Mouse (Mus musculus) hindbrain, postnatal 0 days (tissue): ENCODE data around the gene Mrpl36. TPM values are rescaled to one million over a fixed set of nuclear protein-coding genes. Genes with fewer than 3 reads are reported as not detected.

Experiments used
- ATAC-seq: fragments of 200-750 bp; cut with Nextera tagmentation; 2 replicates; pipeline ENCODE4 v1.8.0; 2017; ENCODE audit warnings: mild to moderate bottlenecking, moderate TSS enrichment, moderate library complexity
- DNase-seq: peaks from one replicate; pipeline ENCODE4 v3.0.0-alpha.2; 2015; ENCODE audit warnings: low spot score
- H3K27ac ChIP-seq: fragments of 300-500 bp; sonication (generic); 2 replicates; pipeline ENCODE4 v1.5.1; 2014; ENCODE audit warnings: mild to moderate bottlenecking
- H3K27me3 ChIP-seq: fragments of 300-500 bp; sonication (generic); 2 replicates; pipeline ENCODE4 v1.6.1; 2014; ENCODE audit warnings: low read length, mixed read lengths; ENCODE audit not compliant: insufficient read depth
- H3K36me3 ChIP-seq: fragments of 300-500 bp; sonication (generic); 2 replicates; pipeline ENCODE4 v1.6.1; 2014; ENCODE audit warnings: low read length, mixed read lengths; ENCODE audit not compliant: insufficient read depth
- H3K4me1 ChIP-seq: fragments of 300-500 bp; sonication (generic); 2 replicates; pipeline ENCODE4 v1.6.1; 2014; ENCODE audit warnings: antibody characterized with exemption, low read length, mixed read lengths; ENCODE audit not compliant: insufficient read depth
- H3K4me2 ChIP-seq: fragments of 300-500 bp; sonication (generic); 2 replicates; pipeline ENCODE4 v1.6.1; 2014; ENCODE audit warnings: low read depth, mild to moderate bottlenecking, low read length, moderate library complexity, mixed read lengths
- H3K4me3 ChIP-seq: fragments of 300-500 bp; sonication (generic); 2 replicates; pipeline ENCODE4 v1.5.1; 2014; ENCODE audit warnings: low read length
- H3K9ac ChIP-seq: fragments of 300-500 bp; sonication (generic); replicated peaks from 2 replicates; pipeline ENCODE4 v1.6.1; 2014; ENCODE audit warnings: mild to moderate bottlenecking, low read length, moderate library complexity, mixed read lengths
- H3K9me3 ChIP-seq: fragments of 300-500 bp; sonication (generic); 2 replicates; pipeline ENCODE4 v1.6.1; 2016; ENCODE audit warnings: low read length, mixed read lengths
- CTCF ChIP-seq: IDR thresholded peaks from 2 replicates; pipeline ENCODE4 v1.5.1; 2016; ENCODE audit warnings: antibody characterized with exemption, control low read depth, low read depth
- WGBS: fragments of 180-500 bp; shearing (Covaris S2); extraction: QIAGEN DNeasy Blood & Tissue Kit; methylation state at CpG from one replicate; pipeline ENCODE4 v1.1.7; 2014; 5-methylcytosine and 5-hydroxymethylcytosine counted together
- polyA plus RNA-seq: library from polyadenylated mRNA; unstranded; fragments of >200 nt; fragmentation: Nextera tagmentation; extraction: Ambion mirVana; gene quantifications from 2 replicates; pipeline ENCODE4 v1.2.1, GENCODE M21; 2015
- total RNA-seq: library from RNA; depleted of rRNA; stranded (reverse); fragments of >200 nt; gene quantifications from 2 replicates; pipeline ENCODE4 v1.2.3, GENCODE M21; 2014

Mrpl36 gene
- total and polyA plus RNA-seq, 2 experiments from 2014 or later, result 39.9 to 69.2 TPM

DNA sequence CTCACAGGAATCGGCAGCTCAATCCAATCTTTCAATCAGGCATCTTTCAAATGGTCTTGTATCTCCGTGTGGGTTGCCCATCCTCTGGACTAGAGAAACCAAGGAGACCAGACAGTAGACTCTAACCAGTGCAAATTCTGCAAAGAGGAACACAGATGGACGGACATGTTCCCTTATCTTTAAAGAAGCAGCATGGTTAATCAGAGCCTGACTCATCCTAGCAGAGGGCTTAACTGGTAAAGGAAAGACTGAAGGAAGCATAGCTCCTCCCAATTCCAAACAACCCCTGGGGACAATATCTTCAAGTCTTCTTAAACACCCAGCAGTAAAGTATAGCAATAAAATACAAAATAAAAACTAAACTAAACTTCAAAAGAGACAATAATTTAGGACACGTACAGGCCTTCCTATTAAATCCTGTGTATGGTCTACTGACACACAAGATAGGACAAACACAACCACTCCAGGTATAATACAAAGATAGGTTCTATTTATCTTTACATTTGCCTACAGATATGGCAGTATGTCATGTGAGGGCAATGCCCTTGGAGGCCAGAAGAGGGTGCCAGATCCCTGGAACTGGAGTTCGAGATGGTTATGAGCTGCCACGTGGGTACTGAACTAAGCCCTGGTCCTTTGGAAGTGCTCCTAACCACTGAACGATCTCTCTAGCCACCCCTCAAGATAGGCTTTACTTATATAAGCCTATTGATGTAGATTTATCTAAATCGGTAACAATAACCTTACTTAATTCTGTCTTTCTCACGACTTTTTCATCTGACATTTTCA, 17.0 kb downstream of the Mrpl36 start:
- no peak; the same call in 1 of the 2 replicates for TF ChIP-seq CTCF
- no peak overlapping the region for H3K9ac ChIP-seq
- H3K27me3 ChIP-seq, result no peaks in the 10 kb centered on the region
- 83% methylated on average over 9 of the region's 9 CpGs for WGBS
- H3K4me2 ChIP-seq, result no peak overlapping the region
- H3K4me3 ChIP-seq, result no peak overlapping the region
- no peaks in the 10 kb centered on the region for H3K36me3 ChIP-seq
- no peak overlapping the region for H3K27ac ChIP-seq
- no peaks in the 10 kb centered on the region for H3K4me1 ChIP-seq
- no peak for DNase-seq
- no peak for ATAC-seq
- no peaks in the 10 kb centered on the region for H3K9me3 ChIP-seq

DNA sequence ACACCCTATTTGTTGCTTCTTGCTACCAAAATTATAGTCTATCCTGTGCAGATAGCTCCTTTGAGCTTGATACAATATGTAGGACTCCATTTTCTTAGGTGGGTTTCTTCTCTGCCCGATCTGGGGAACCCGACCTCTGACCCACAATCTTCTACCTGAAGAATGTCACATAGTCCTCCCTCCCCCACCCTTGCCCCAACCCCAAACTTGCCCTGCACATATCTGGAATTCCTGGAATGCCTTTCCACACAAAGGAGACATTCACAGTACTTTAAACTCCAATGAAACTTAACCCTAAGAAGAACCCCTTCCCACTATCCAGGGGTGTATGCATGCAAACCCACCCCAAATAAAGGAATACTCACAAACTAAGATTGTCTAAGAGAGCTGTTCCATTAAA, 17.8 kb downstream of the Mrpl36 start:
- Histone ChIP-seq H3K27me3 (no peaks in the 10 kb centered on the region), H3K9me3 (no peaks in the 10 kb centered on the region), H3K4me3 (no peak overlapping the region), H3K4me2 (no peak overlapping the region), H3K9ac (no peak overlapping the region), H3K4me1 (no peaks in the 10 kb centered on the region), H3K27ac (no peak overlapping the region), H3K36me3 (no peaks in the 10 kb centered on the region)
- no peak for TF ChIP-seq CTCF
- DNase-seq (no peak), ATAC-seq (no peak)
- WGBS, result 45% methylated on average over 2 of the region's 2 CpGs

DNA sequence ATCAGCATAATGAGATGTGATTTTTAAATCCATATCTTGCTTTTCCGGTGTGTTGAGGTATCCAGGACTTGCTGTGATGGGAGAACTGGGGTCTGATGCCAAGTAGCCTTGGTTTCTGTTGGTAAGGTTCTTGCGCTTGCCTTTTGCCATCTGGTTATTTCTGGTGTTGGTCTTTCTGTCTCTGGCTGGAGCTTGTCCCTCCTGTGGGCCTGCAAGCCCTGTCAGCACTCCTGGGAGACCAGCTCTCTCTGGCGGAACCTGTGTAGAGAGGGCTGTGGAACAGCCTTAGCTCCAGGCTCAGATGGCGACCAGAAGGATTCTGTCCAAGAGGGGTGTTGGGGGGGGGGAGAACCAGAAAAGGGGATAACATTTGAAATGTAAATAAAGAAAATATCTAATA, 18.4 kb downstream of the Mrpl36 start:
- TF ChIP-seq CTCF, result no peak
- 74% methylated on average over 4 of the region's 4 CpGs for WGBS
- no peaks in the 10 kb centered on the region for H3K27me3 ChIP-seq

DNA sequence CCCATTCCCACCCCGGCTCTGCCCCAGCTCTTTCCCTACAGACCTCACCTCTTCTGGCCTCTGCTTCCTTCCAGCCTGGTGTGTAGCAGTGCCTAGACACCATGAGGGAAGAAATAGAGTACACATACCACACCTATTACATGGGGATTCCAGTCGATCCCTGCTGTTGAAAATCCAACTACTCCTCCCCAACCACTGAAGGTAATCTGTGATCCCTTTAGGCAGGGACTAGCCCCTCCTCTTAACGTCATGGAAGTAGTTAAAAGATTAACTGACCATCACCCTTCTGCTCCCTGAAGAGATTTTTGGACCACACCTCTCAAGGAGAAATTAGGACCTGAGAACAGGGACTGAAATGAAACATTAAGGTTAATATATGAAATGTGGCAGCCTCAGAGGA, 18.9 kb downstream of the Mrpl36 start:
- WGBS, result 75% methylated on average over 3 of the region's 3 CpGs
- no peak for DNase-seq
- H3K4me1 ChIP-seq, result no peaks in the 10 kb centered on the region

More for the DNA sequence above, 18.4 kb downstream of the Mrpl36 start:
- DNase-seq, result no peak
- Histone ChIP-seq H3K4me2 (no peak overlapping the region), H3K9ac (no peak overlapping the region), H3K27ac (no peak overlapping the region), H3K36me3 (no peaks in the 10 kb centered on the region), H3K4me3 (no peak overlapping the region), H3K4me1 (no peaks in the 10 kb centered on the region), H3K9me3 (no peaks in the 10 kb centered on the region)
- no peak for ATAC-seq

DNA sequence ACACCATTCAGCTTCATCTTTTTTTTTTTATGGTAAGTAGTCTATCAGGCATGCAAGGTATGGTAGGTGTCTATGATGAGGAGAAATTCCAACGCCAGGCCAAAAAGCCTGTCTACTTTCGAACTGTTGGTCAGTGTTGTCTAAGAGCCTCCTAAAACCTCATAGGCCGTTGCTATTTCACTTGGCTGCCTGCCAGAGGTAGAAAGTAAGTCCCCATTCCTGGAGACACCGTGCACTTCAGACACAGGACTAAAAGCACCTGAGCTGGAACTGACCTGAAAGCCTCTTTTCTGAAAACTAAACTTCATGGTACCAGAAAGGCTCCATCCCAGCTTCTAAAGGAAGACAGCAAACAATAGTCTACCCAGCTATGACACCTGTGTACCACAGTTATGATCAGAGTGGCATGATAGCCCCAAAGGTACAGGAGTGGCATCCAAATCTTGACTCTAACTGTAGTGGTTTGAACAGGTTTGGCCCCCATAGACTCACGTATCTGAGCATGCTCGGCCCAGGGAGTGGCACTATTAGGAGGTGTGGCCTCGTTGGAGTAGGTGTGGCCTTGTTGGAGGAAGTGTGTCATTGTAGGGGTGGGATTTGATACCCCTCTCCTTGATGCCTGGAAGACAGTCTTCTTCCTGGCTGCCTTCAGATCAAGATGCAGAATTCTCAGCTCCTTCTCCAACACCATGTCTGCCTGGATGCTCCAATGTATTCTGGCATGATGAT, 19.8 kb downstream of the Mrpl36 start:
- H3K36me3 ChIP-seq, result no peaks in the 10 kb centered on the region
- no peaks in the 10 kb centered on the region for H3K9me3 ChIP-seq
- no peak for TF ChIP-seq CTCF
- H3K9ac ChIP-seq, result no peak overlapping the region
- H3K27ac ChIP-seq, result no peak overlapping the region
- ATAC-seq (no peak), DNase-seq (no peak)
- 87% methylated on average over 7 of the region's 7 CpGs for WGBS
- H3K4me2 ChIP-seq, result no peak overlapping the region
- no peaks in the 10 kb centered on the region for H3K27me3 ChIP-seq
- H3K4me3 ChIP-seq, result no peak overlapping the region
- no peaks in the 10 kb centered on the region for H3K4me1 ChIP-seq

More for the DNA sequence above, 18.9 kb downstream of the Mrpl36 start:
- H3K9ac ChIP-seq, result no peak overlapping the region
- ATAC-seq, result no peak
- no peak for TF ChIP-seq CTCF
- H3K27me3 ChIP-seq, result no peaks in the 10 kb centered on the region
- H3K9me3 ChIP-seq, result no peaks in the 10 kb centered on the region
- H3K27ac ChIP-seq, result no peak overlapping the region
- H3K4me3 ChIP-seq, result no peak overlapping the region
- H3K36me3 ChIP-seq, result no peaks in the 10 kb centered on the region
- no peak overlapping the region for H3K4me2 ChIP-seq

DNA sequence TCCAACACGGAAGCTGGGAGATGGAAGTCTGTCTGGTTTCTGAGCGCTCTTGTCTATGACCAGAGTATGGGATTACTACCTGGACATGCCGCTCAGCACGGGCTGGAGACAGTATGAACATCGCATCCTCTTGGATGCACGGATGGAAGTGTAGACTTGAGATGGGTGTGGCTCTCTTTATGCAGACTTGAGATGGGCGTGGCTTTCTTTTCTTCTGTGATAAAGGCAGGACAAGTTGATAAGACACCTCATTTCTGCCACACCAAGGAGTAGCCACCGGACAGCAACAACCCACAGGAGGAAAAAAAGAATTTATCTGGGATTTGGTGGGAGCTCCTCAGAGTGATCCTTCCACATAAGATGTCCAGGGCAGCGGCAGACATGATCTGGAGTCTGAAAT, 22.4 kb downstream of the Mrpl36 start:
- WGBS, result 89% methylated on average over 9 of the region's 9 CpGs
- Histone ChIP-seq H3K4me3 (no peak overlapping the region), H3K36me3 (no peaks in the 10 kb centered on the region), H3K9me3 (no peaks in the 10 kb centered on the region), H3K27ac (no peak overlapping the region), H3K4me2 (no peak overlapping the region), H3K27me3 (no peaks in the 10 kb centered on the region), H3K9ac (no peak overlapping the region), H3K4me1 (no peaks in the 10 kb centered on the region)
- DNase-seq (no peak), ATAC-seq (no peak)
- TF ChIP-seq CTCF, result no peak

DNA sequence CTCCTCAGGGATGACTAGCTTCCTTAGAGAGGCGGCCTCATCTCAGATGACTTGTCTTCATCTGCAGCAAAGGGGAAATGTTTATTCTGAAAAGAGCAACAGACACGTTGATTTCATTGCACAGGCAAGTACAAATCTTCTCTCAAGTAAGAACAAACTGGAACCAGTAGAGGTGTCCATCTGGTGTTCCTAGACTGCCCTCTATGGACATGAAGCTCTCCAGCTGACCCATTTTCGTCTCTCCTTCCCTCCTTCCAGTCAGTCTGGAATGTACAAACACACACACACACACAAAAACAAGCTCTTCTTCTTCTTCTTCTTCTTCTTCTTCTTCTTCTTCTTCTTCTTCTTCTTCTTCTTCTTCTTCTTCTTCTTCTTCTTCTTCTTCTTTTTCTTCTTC, 23.6 kb downstream of the Mrpl36 start:
- H3K4me3 ChIP-seq, result no peak overlapping the region
- no peak for DNase-seq
- 73% methylated on average over 3 of the region's 3 CpGs for WGBS
- ATAC-seq, result no peak
- no peak overlapping the region for H3K9ac ChIP-seq
- no peak overlapping the region for H3K27ac ChIP-seq
- TF ChIP-seq CTCF, result peak; percentile 17; the same call in 1 of the 2 replicates
- no peaks in the 10 kb centered on the region for H3K4me1 ChIP-seq
- no peaks in the 10 kb centered on the region for H3K27me3 ChIP-seq
- no peaks in the 10 kb centered on the region for H3K36me3 ChIP-seq
- H3K4me2 ChIP-seq, result no peak overlapping the region
- no peaks in the 10 kb centered on the region for H3K9me3 ChIP-seq
